Mouse (Mus musculus) CD4-positive, CD25-positive, alpha-beta regulatory T cell, adult 4 months (primary cell): ENCODE measurements at regions not wholly inside any gene's neighbourhood (a gene's known extent, or its start where the extent isn't known, plus 50 kb on each side); places are given as distances from the start of the nearest gene placed in this dataset.

ENCODE experiments used
- ATAC-seq: one replicate; pipeline ENCODE4 v1.8.0; 2017

GRCm38 (mm10) chr1:47093289-47093947 lies 200.8 kb upstream of the Slc39a10 start:
- ATAC-seq, result no peak

- no peak for ATAC-seq
Measured at GRCm38 (mm10) chr1:47076423-47076822, 183.8 kb upstream of the Slc39a10 start.

DNA sequence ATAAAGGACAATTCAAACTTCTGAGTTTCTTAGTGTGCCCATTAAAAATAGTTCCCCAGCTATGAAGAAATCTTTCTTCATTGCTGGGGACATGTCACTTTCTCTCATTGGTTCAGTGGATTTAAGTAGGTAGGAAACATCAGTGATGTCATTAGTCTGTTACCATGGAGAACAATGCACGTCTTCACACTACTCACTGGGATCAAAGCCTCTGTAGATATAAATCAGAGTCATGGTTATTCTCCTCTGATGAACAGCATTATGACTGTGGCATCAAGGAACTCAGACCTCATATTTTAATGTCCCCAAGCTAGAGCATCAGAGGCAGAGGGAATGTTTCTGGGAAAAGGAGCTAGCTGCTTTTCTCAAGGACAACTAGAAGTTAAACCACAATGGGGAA lies 165.5 kb upstream of the Slc39a10 start:
- no peak for ATAC-seq

DNA sequence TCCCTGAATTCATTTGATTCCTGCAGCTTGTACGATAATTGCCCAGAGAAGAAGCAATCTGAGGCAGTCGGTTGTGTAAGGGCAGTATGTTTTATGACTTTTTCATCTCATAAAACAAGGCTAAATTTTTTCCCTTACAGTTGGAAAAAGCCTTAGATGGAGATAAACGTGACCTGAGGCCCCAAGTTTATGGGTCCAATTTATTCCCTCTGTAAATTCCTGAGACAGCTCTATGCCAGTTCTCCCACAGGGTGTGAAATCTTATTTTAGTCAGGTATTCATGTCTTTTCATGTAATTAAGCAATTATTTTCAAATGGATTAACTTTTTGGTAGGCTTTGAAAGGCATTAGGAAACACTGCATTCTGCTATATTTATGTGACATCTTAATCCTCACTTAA lies 164.7 kb upstream of the Slc39a10 start:
- no peak for ATAC-seq

DNA sequence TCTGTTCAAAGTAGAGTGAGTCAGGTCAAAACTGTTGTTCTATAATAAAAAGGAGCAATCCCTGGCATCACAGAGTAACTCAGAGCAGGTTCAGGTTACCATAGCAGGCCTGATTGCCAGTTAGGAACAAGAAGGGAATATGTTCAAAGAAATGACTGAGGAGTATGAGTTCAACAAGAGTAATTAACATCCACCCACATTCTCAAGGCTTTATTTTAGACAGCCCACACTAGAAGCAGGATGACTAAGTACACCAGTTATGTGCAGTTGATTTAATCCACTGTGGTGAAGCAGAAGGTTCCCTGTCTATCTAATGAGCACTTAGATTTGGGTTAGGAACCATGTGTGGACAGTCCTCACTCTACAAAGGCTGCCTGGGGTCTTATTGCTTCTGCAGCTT lies 158.5 kb upstream of the Slc39a10 start:
- ATAC-seq, result no peak

- ATAC-seq, result no peak
Measured at GRCm38 (mm10) chr1:47050492-47050891, 157.8 kb upstream of the Slc39a10 start.

DNA sequence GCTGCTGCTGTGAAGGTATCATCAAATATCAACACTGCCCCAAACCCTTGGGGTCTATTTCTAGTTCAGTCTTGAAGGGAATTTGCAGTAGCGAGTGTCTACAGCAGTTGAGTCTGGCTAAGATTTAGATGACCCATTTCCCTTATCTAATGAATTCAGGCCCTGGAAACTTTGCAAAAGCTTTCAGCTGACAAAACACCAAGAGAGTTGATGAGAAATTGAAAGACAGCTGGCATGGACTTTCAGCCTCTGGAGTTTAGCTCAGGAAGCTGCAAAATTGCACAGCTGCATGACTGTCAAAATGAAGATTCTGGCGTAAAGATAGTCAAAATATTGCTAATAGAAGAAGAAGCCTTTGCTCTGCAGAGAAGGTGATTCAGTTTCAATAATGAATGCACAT lies 144.9 kb upstream of the Slc39a10 start:
- ATAC-seq, result no peak

- no peak for ATAC-seq
Measured at GRCm38 (mm10) chr1:47019356-47019755, 126.7 kb upstream of the Slc39a10 start.

- no peak for ATAC-seq
Measured at GRCm38 (mm10) chr1:47014526-47014925, 121.9 kb upstream of the Slc39a10 start.

- no peak for ATAC-seq
Measured at GRCm38 (mm10) chr1:47003746-47004145, 111.1 kb upstream of the Slc39a10 start.

DNA sequence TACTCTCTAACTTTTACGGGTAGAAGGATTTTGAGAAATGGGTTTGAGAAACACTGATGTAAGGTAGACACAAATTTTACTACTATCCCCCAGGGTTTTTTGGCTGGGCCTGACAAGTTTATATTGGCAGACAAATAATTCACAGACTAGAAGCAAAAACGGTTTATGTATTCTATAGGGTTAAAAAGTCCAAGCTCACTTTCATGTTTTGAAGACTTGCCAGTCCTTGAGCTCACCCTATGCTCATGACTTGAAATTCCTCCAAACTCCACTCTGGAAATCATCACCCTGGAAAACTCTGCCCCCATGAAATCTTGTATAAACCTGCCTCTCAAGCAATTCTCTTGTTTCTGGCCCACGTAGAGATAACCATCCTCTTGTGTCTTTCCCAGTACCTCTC lies 106.7 kb upstream of the Slc39a10 start:
- ATAC-seq, result no peak

DNA sequence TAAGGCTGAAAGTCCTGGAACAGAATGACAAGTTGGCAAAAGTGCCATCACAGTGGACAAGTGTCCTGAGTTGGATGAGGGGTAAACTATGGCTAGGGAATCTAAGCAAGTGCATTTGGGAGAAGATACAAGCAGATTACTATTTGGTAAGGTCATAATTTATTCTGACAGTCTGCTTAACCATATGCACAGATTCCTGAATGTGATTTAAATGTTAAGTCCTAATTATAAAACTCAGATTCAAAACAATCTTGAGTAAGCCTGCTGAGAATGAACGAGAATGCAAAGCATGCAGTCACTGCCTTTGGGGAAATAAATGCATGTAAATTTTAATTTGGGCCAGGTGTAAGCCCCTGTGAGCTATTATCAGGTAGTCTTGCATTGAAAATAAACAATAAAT lies 93.3 kb upstream of the Slc39a10 start:
- no peak for ATAC-seq

- no peak for ATAC-seq
Measured at GRCm38 (mm10) chr1:46983093-46983492, 90.4 kb upstream of the Slc39a10 start.

- ATAC-seq, result peak; percentile 83
Measured at GRCm38 (mm10) chr1:46970470-46970869, 77.8 kb upstream of the Slc39a10 start.

- no peak for ATAC-seq
Measured at GRCm38 (mm10) chr1:46968361-46968760, 75.7 kb upstream of the Slc39a10 start.

DNA sequence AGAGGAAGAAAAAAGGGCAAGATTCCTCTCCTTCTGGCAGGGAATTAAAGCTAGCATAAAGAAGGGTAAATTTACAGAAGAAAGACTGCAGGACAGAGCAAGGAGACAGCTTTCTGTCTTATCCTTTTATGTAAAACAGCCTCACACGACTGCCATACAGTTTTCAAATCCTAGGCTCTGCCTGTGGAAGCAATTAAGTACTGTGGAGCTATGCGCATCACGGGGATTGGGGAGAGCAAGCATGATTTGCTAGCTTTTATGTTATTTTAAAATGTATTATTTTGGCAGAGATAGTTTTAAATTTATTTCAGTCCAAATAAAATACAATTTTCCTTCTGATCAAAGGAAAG lies 74.2 kb upstream of the Slc39a10 start:
- no peak for ATAC-seq

GRCm38 (mm10) chr1:46965996-46966916 lies 73.6 kb upstream of the Slc39a10 start:
- no peak for ATAC-seq

- ATAC-seq, result no peak
Measured at GRCm38 (mm10) chr1:46963973-46964727, 71.5 kb upstream of the Slc39a10 start.
